ENCODE assay signal across 8 mouse cellular contexts in genomic region chr4:150913743-150914142, GRCm38 (mm10). TPM values are rescaled to one million over a fixed set of nuclear protein-coding genes. Genes with fewer than 3 reads are reported as not detected.
DNase-seq lines count a peak whose midpoint lies in the region; ATAC-seq and TF ChIP-seq lines count a peak whose summit lies in the region.

No protein-coding gene starts in this region.

- H3K4me1 ChIP-seq in heart, postnatal 0 days (ENCODE audit: control insufficient read depth, insufficient read depth): peaks cover 11% of the 10 kb centered on the region
- peaks cover 3% of the 10 kb centered on the region for H3K4me1 ChIP-seq in hindbrain, embryonic 11.5 days (replicated peaks; ENCODE audit: control insufficient read depth, insufficient read depth, low read length)
- peaks cover 26% of the 10 kb centered on the region for H3K4me1 ChIP-seq in midbrain, embryonic 13.5 days (replicated peaks)

- H3K9ac ChIP-seq in heart, postnatal 0 days (replicated peaks; ENCODE audit: low read depth, low read length): peak overlapping the region; percentile 75
- peak overlapping the region; percentile 79 for H3K9ac ChIP-seq in hindbrain, embryonic 11.5 days (ENCODE audit: low read depth, low read length)
- H3K9ac ChIP-seq in midbrain, embryonic 13.5 days (replicated peaks): peak overlapping the region; percentile 85

- H3K36me3 ChIP-seq in heart, postnatal 0 days (replicated peaks; ENCODE audit: control insufficient read depth, insufficient read depth, low read length): no peaks in the 10 kb centered on the region
- no peaks in the 10 kb centered on the region for H3K36me3 ChIP-seq in hindbrain, embryonic 11.5 days (ENCODE audit: control insufficient read depth, insufficient read depth, low read length)
- H3K36me3 ChIP-seq in midbrain, embryonic 13.5 days: no peaks in the 10 kb centered on the region

- H3K4me2 ChIP-seq in heart, postnatal 0 days (ENCODE audit: low read depth, low read length): peak overlapping the region; percentile 74
- H3K4me2 ChIP-seq in hindbrain, embryonic 11.5 days (replicated peaks; ENCODE audit: low read depth, low read length): peak overlapping the region; percentile 61
- H3K4me2 ChIP-seq in midbrain, embryonic 13.5 days (replicated peaks): peak overlapping the region; percentile 77

- peak overlapping the region; percentile 92 for H3K27ac ChIP-seq in heart, postnatal 0 days (ENCODE audit: low read depth)
- H3K27ac ChIP-seq in hindbrain, embryonic 11.5 days (ENCODE audit: low read depth, low read length): peak overlapping the region; percentile 70; the same call in 1 of the 2 replicates
- H3K27ac ChIP-seq in midbrain, embryonic 13.5 days: peak overlapping the region; percentile 76

- no peaks in the 10 kb centered on the region for H3K27me3 ChIP-seq in heart, postnatal 0 days (ENCODE audit: control insufficient read depth, insufficient read depth, low read length)
- H3K27me3 ChIP-seq in hindbrain, embryonic 11.5 days (ENCODE audit: control insufficient read depth, insufficient read depth, low read length): no peaks in the 10 kb centered on the region
- no peaks in the 10 kb centered on the region for H3K27me3 ChIP-seq in midbrain, embryonic 13.5 days

- H3K4me3 ChIP-seq in heart, postnatal 0 days (ENCODE audit: low read depth, low read length): peak overlapping the region; percentile 69
- peak overlapping the region; percentile 63 for H3K4me3 ChIP-seq in hindbrain, embryonic 11.5 days (ENCODE audit: low read depth, low read length)
- peak overlapping the region; percentile 67 for H3K4me3 ChIP-seq in midbrain, embryonic 13.5 days (replicated peaks)

- 14% methylated on average over 12 of the region's 12 CpGs for WGBS in heart, postnatal 0 days
- WGBS in hindbrain, embryonic 11.5 days: 22% methylated on average over 12 of the region's 12 CpGs
- 15% methylated on average over 12 of the region's 12 CpGs for WGBS in midbrain, embryonic 13.5 days

- TF ChIP-seq EP300 in heart, postnatal 0 days (IDR thresholded peaks at IDR 0.05; ENCODE audit: low read depth): peak; percentile 26; the same call in 1 of the 2 replicates

- TF ChIP-seq CTCF in heart, postnatal 0 days (IDR thresholded peaks at IDR 0.05; ENCODE audit: low read depth): no peak

- H3K9me3 ChIP-seq in heart, postnatal 0 days (replicated peaks; ENCODE audit: control insufficient read depth, low read length): no peaks in the 10 kb centered on the region
- no peaks in the 10 kb centered on the region for H3K9me3 ChIP-seq in hindbrain, embryonic 11.5 days (ENCODE audit: control insufficient read depth, low read length)
- H3K9me3 ChIP-seq in midbrain, embryonic 13.5 days: no peaks in the 10 kb centered on the region

- no peak for ATAC-seq in heart, postnatal 0 days (ENCODE audit: insufficient read depth, low read depth)
- no peak for ATAC-seq in hindbrain, embryonic 11.5 days (ENCODE audit: low FRiP score)
- ATAC-seq in midbrain, embryonic 13.5 days: no peak
- no peak for ATAC-seq in inflammation-experienced regulatory T-cells, adult 6 months

- DNase-seq in heart, postnatal 0 days (ENCODE audit: low spot score): no peak
- no peak for DNase-seq in heart, adult 8-10 months (ENCODE audit: low spot score)
- DNase-seq in MN1 (ENCODE audit: low spot score): peak; percentile 42
- no peak for DNase-seq in hindbrain, embryonic 11.5 days (ENCODE audit: low spot score)
- DNase-seq in left cerebral cortex, adult 11 months (ENCODE audit: low spot score): no peak
- DNase-seq in adrenal gland, adult 18-20 months (ENCODE audit: low spot score in 2 of 2): no peak

RNA-seq across cellular contexts. Expression of gene Park7, which starts 0.5 kb away (rescaled TPM):
- 120 and 152 TPM in 2 replicates for total RNA-seq in heart, postnatal 0 days (2014; rRNA removed; ENCODE audit: low replicate concordance)
- 322 and 333 TPM in 2 replicates for polyA plus RNA-seq in heart, postnatal 0 days (2015; fragmentation: Nextera tagmentation; extraction: Ambion mirVana)
- 100 to 1,000 TPM; 275 to 312 (median 290) TPM for total RNA-seq in heart, adult 8-10 months (2022)
- 406 and 416 TPM in 2 replicates for polyA plus RNA-seq in hindbrain, embryonic 11.5 days (2014; fragmentation: Nextera tagmentation; extraction: Ambion mirVana)
- 373 and 377 TPM in 2 replicates for polyA plus RNA-seq in midbrain, embryonic 13.5 days (2015; fragmentation: Nextera tagmentation; extraction: Ambion mirVana)
- total RNA-seq in adrenal gland, adult 18-20 months (2021): 100 to 1,000 TPM; 279 to 299 TPM
- 100 to 1,000 TPM; 379 to 537 (median 522) TPM for polyA plus RNA-seq in inflammation-experienced regulatory T-cells, adult 6 months (2017; shearing (Covaris generic))

RNA-seq across cellular contexts. Expression of gene Tnfrsf9, which starts 0.6 kb away (rescaled TPM):
- total RNA-seq in heart, postnatal 0 days (2014; rRNA removed; ENCODE audit: low replicate concordance): 2.0 and 3.5 TPM in 2 replicates
- polyA plus RNA-seq in heart, postnatal 0 days (2015; fragmentation: Nextera tagmentation; extraction: Ambion mirVana): 0.36 and 0.53 TPM in 2 replicates
- under 1 TPM; 0.12 to 0.29 (median 0.22) TPM for total RNA-seq in heart, adult 8-10 months (2022)
- polyA plus RNA-seq in hindbrain, embryonic 11.5 days (2014; fragmentation: Nextera tagmentation; extraction: Ambion mirVana): 0.21 TPM in 1 of 2 replicates, not detected in the other
- polyA plus RNA-seq in midbrain, embryonic 13.5 days (2015; fragmentation: Nextera tagmentation; extraction: Ambion mirVana): 0.12 and 0.16 TPM in 2 replicates
- under 1 TPM in 1 of 2 experiments, not detected in 1; 0.33 TPM for total RNA-seq in adrenal gland, adult 18-20 months (2021)
- 100 to 1,000 TPM; 101 to 158 (median 156) TPM for polyA plus RNA-seq in inflammation-experienced regulatory T-cells, adult 6 months (2017; shearing (Covaris generic))

Comparison
In these comparisons a context has a peak if more than half of its experiments do, and no peak if none do; other contexts are left out.
1. RNA of gene Tnfrsf9, which starts 0.6 kb away (polyA plus RNA-seq): 101 to 158 TPM in inflammation-experienced regulatory T-cells, adult 6 months; 0.36 to 0.53 TPM in heart, postnatal 0 days, 0.12 to 0.16 TPM in midbrain, embryonic 13.5 days and 0.21 TPM in hindbrain, embryonic 11.5 days; every median in the first group is over 10 times any median in the second.
2. Peak in every context shown above with its lines, with median percentiles within 50 percentile points of each other: H3K27ac ChIP-seq, H3K4me2 ChIP-seq, H3K4me3 ChIP-seq and H3K9ac ChIP-seq.